24 mouse cellular contexts compared by ENCODE assay signal in the genomic region with DNA sequence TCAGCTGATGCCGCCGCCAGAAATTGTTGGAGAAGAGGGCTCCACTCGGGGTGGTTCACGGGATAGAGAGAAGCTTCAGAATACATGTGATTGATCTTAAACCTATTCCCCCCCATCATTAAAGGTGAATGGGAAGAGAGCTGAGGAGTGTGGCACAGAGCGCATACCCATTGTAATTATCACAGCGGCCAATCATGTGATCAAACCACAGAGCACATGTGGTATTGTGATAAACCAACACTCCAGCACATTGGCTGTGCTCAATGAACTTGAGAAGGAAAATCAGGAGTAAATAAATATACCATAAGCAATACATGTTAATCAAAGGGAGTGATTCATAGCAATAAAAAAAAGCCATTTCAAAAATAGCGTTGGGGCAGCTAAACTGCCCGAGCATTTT.
DNase-seq lines count a peak whose midpoint lies in the region; ATAC-seq and TF ChIP-seq lines count a peak whose summit lies in the region.
"Had no signal": no experiment of that assay in that cellular context is flagged by ENCODE, and none has a peak within 500 bp of the region (broad histone marks: within the 10 kb centered on the region; RNA-seq: fewer than 3 reads in every experiment).

No protein-coding gene starts in this region.

- H3K79me2 ChIP-seq in C2C12 (ENCODE audit: control insufficient read depth, insufficient read depth): no peaks in the 10 kb centered on the region
- H3K79me2 ChIP-seq in MEL (ENCODE audit: control insufficient read depth, insufficient read depth, low read length, poor library complexity): no peaks in the 10 kb centered on the region

- TF ChIP-seq RAD21 in MEL (IDR thresholded peaks at IDR 0.05; ENCODE audit: low read depth, low read length): no peak

- peak; percentile 49; the same call in 1 of the 2 replicates for ATAC-seq in G1E (ENCODE audit: extremely low read depth, insufficient number of reproducible peaks, low FRiP score, poor library complexity, severe bottlenecking)
- ATAC-seq: activated CD4-positive, CD25-positive, alpha-beta regulatory T cell, adult 4 months; CD4-positive, CD25-positive, alpha-beta regulatory T cell, adult 4 months; Patski had no signal

- no peak overlapping the region for H3K9ac ChIP-seq in MEL (ENCODE audit: control insufficient read depth, low read depth, low read length, poor library complexity, severe bottlenecking)

- H3K9me3 ChIP-seq in G1E (replicated peaks) (peaks cover 21% of the 10 kb centered on the region), MEL (replicated peaks; ENCODE audit: insufficient read depth, low read length) (no peaks in the 10 kb centered on the region)

- no peak overlapping the region for H3K27ac ChIP-seq in MEL (ENCODE audit: control insufficient read depth, low read depth, low read length)

- TF ChIP-seq POLR2A in MEL (IDR thresholded peaks at IDR 0.05; ENCODE audit: control insufficient read depth in 1 of 2, insufficient read depth in 1 of 2, low read depth in 1 of 2, low read length in 2 of 2, poor library complexity in 1 of 2): no peak

- TF ChIP-seq CTCF in C2C12 (IDR thresholded peaks at IDR 0.05; ENCODE audit: control insufficient read depth, insufficient read depth, insufficient read length) (no peak), G1E (IDR thresholded peaks at IDR 0.05; ENCODE audit: low read depth, low read length) (no peak), MEL (IDR thresholded peaks at IDR 0.05 in 2 of 3, conservative IDR thresholded peaks at IDR 0.05 in 1 of 3; ENCODE audit: control insufficient read depth in 1 of 3, insufficient read depth in 1 of 3, low read depth in 2 of 3, low read length in 3 of 3, poor library complexity in 1 of 3, severe bottlenecking in 1 of 3) (no peak)

- H3K4me3 ChIP-seq in C2C12 (ENCODE audit: insufficient read depth, poor library complexity, severe bottlenecking) (no peak overlapping the region), G1E (ENCODE audit: low read depth, low read length) (no peak overlapping the region), MEL (ENCODE audit: control insufficient read depth in 1 of 2, insufficient read depth in 1 of 2, low read depth in 2 of 2, low read length in 2 of 2) (no peak overlapping the region)

- H3K79me3 ChIP-seq in C2C12 (ENCODE audit: low read depth): no peaks in the 10 kb centered on the region

- H3K4me1 ChIP-seq in G1E (ENCODE audit: insufficient read depth, low read depth, low read length) (peaks cover 24% of the 10 kb centered on the region), MEL (ENCODE audit: control insufficient read depth in 1 of 2, insufficient read depth in 2 of 2, low read length in 2 of 2) (peaks cover 13 to 14% of the 10 kb centered on the region in 2 experiments)

- H3K27me3 ChIP-seq in C2C12 (ENCODE audit: control insufficient read depth, insufficient read depth, insufficient read length): no peaks in the 10 kb centered on the region
- peaks cover 14% of the 10 kb centered on the region; the same call in 1 of the 2 replicates for H3K27me3 ChIP-seq in G1E (ENCODE audit: insufficient read depth, low read length)
- no peaks in the 10 kb centered on the region for H3K27me3 ChIP-seq in MEL (ENCODE audit: control insufficient read depth in 1 of 2, insufficient read depth in 2 of 2, low read length in 2 of 2)
- H3K27me3 ChIP-seq: CH12.LX, Patski had no signal

- DNase-seq in G1E (ENCODE audit: low spot score) (no peak), MEL (ENCODE audit: low read depth, low spot score) (peak; percentile 17)
- DNase-seq in T-cell, adult 2 months (ENCODE audit: low spot score): no peak
- no peak for DNase-seq in lung, postnatal 4 days
- no peak for DNase-seq in gastrocnemius, adult 8-10 months (ENCODE audit: low spot score in 2 of 2)
- DNase-seq: adrenal gland, adult 2 months; adrenal gland, adult 8-10 months; adrenal gland, postnatal 10 days; adrenal gland, postnatal 14 days; adrenal gland, postnatal 25 days; adrenal gland, postnatal 36 days; B cell, adult 2 months; cerebellum, adult 11 months; cerebellum, adult 11-12 months; cerebellum, adult 18-20 months; cerebellum, adult 2 months; cerebellum, adult 8-10 months; cerebellum, adult 9-10 months; cerebellum, adult 9-11 months had no signal

- H3ac ChIP-seq in C2C12 (ENCODE audit: control insufficient read depth, insufficient read length, low read depth): no peak overlapping the region

- TF ChIP-seq EP300 in MEL (IDR thresholded peaks at IDR 0.05; ENCODE audit: low read depth in 1 of 2, low read length in 2 of 2): peak in 1 of 2 experiments; percentile 46; a peak in 2 of 4 replicates

- H3K36me3 ChIP-seq in C2C12 (ENCODE audit: control insufficient read depth, insufficient read depth) (no peaks in the 10 kb centered on the region), G1E (replicated peaks) (no peaks in the 10 kb centered on the region), MEL (ENCODE audit: control insufficient read depth in 1 of 2, insufficient read depth in 2 of 2, low read length in 2 of 2) (peaks cover 0 to 18% of the 10 kb centered on the region in 2 experiments; a peak in 2 of 4 replicates)

TF ChIP-seq in C2C12, 6 proteins besides CTCF, POLR2A, EP300 and RAD21:
- peak; percentile 17 for TF ChIP-seq USF1 (IDR thresholded peaks at IDR 0.05; ENCODE audit: low read depth)
- no peak for TF ChIP-seq MYOD1 (IDR thresholded peaks at IDR 0.05; ENCODE audit: control insufficient read depth, insufficient read length, low read depth)

TF ChIP-seq in MEL, 35 proteins besides CTCF, POLR2A, EP300 and RAD21:
- TF ChIP-seq USF1 (IDR thresholded peaks at IDR 0.05; ENCODE audit: low read depth, low read length) (peak; percentile 78), TCF12 (IDR thresholded peaks at IDR 0.05; ENCODE audit: low read depth, low read length) (peak; percentile 44; the same call in 1 of the 2 replicates), GATA1 (IDR thresholded peaks at IDR 0.05; ENCODE audit: low read depth, low read length) (peak; percentile 52), MAZ (IDR thresholded peaks at IDR 0.05; ENCODE audit: low read depth, low read length) (no peak), MAX (IDR thresholded peaks at IDR 0.05; ENCODE audit: low read length) (peak; percentile 52), ETS1 (IDR thresholded peaks at IDR 0.05; ENCODE audit: low read depth, low read length) (0 out of 2 replicates have a peak, but pooled peaks have one; percentile 31), MYB (IDR thresholded peaks at IDR 0.05; ENCODE audit: low read depth, low read length) (no peak)
TF ChIP-seq in MEL: peak in this region for 5.
